Mouse (Mus musculus) spleen, adult 10 weeks (tissue): ENCODE data around the gene Rab36. TPM values are rescaled to one million over a fixed set of nuclear protein-coding genes. Genes with fewer than 3 reads are reported as not detected.

Source experiments
- polyA plus RNA-seq: library from polyadenylated mRNA; stranded (reverse); fragments of 350-450 nt; fragmentation: Illumina TruSeq; extraction: RNeasy Lipid Tissue Mini Kit (QIAGEN cat#74804); gene quantifications from one replicate; pipeline ENCODE4 v1.2.3, GENCODE M21; 2015; ENCODE audit warnings: low replicate concordance; ENCODE audit not compliant: insufficient read depth

The Rab36 gene
- 1.8 TPM for polyA plus RNA-seq

GRCm38 (mm10) chr10:75036883-75037379 lies at the start of gene Rab36:
Rab36 (plus strand) TSS chr10:75037058.

GRCm38 (mm10) chr10:75032395-75032794 lies 4.5 kb upstream of the Rab36 start, which contains the start of gene Rsph14:
Rsph14 (minus strand) TSS chr10:75032586.

GRCm38 (mm10) chr10:75060217-75060842 lies 23.5 kb downstream of the Rab36 start, which contains the start of gene Bcr:
Bcr (plus strand) TSS chr10:75060592.

Other genes starting within 250 kb of the Rab36 start
- 0.79 TPM for gene Gnaz, start 69.9 kb upstream of the Rab36 start, polyA plus RNA-seq
- not detected for gene Rsph14, start 4.5 kb upstream of the Rab36 start, polyA plus RNA-seq
- gene Bcr, start 23.5 kb downstream of the Rab36 start, polyA plus RNA-seq, result 10.8 TPM
- 43.9 TPM for gene Specc1l, start 175.0 kb downstream of the Rab36 start, polyA plus RNA-seq